ENCODE assay signal across 9 mouse cellular contexts in the genomic region with DNA sequence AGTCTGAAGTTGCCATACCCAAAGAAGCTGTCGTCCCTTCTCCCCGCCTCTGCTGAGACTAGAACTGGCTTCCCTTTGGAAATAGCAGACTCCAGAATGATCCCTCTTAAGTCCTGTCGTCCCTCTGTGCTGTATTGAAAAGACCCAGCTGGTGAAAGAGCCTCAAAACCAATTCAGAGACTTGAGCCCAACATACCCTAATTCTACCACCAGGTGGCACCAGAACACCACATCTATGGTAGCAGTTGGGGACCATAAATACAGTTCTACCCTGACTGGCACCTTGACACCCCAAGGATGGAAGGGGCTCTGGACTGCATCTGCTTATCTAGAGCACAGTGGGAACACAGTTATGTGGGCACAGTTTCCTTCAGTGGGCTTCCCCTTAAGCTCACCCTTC. TPM values are rescaled to one million over a fixed set of nuclear protein-coding genes. Genes with fewer than 3 reads are reported as not detected.
DNase-seq lines count a peak whose midpoint lies in the region; ATAC-seq and TF ChIP-seq lines count a peak whose summit lies in the region.
"Had no signal": no experiment of that assay in that cellular context is flagged by ENCODE, and none has a peak within 500 bp of the region (broad histone marks: within the 10 kb centered on the region; RNA-seq: fewer than 3 reads in every experiment).

No protein-coding gene starts in this region.

- no peak overlapping the region for H3K27ac ChIP-seq in heart, postnatal 0 days (ENCODE audit: low read depth)

- DNase-seq in adipocyte (ENCODE audit: low spot score): peak; percentile 84
- DNase-seq in embryo, embryonic 9.5 days (ENCODE audit: extremely low spot score): peak; percentile 78
- peak; percentile 69 for DNase-seq in heart, postnatal 0 days (ENCODE audit: low spot score)
- DNase-seq in kidney, postnatal 25 days: peak; percentile 64 to 84
- DNase-seq in lung, adult 18-20 months: peak; percentile 53 to 70
- DNase-seq in thymus, postnatal 25 days: peak; percentile 62

- no peak for TF ChIP-seq EP300 in heart, postnatal 0 days (IDR thresholded peaks at IDR 0.05; ENCODE audit: low read depth)

- no peaks in the 10 kb centered on the region for H3K4me1 ChIP-seq in heart, postnatal 0 days (ENCODE audit: control insufficient read depth, insufficient read depth)

- no peaks in the 10 kb centered on the region for H3K36me3 ChIP-seq in heart, postnatal 0 days (replicated peaks; ENCODE audit: control insufficient read depth, insufficient read depth, low read length)

- H3K9ac ChIP-seq in heart, postnatal 0 days (replicated peaks; ENCODE audit: low read depth, low read length): no peak overlapping the region

- WGBS in heart, postnatal 0 days: 2% methylated on average over 3 of the region's 3 CpGs

- H3K4me2 ChIP-seq in heart, postnatal 0 days (ENCODE audit: low read depth, low read length): no peak overlapping the region

- H3K27me3 ChIP-seq in heart, postnatal 0 days (ENCODE audit: control insufficient read depth, insufficient read depth, low read length): peaks cover 34% of the 10 kb centered on the region

- TF ChIP-seq CTCF in heart, postnatal 0 days (IDR thresholded peaks at IDR 0.05; ENCODE audit: low read depth): peak; percentile 93

- peak; percentile 37 for ATAC-seq in CD4-positive, CD25-positive, alpha-beta regulatory T cell, adult 4 months
- ATAC-seq in heart, postnatal 0 days (ENCODE audit: insufficient read depth, low read depth): peak; percentile 39; the same call in 1 of the 2 replicates
- peak; percentile 39; the same call in 1 of the 2 replicates for ATAC-seq in neutrophil, adult 5-6 weeks (ENCODE audit: extremely low read depth, insufficient number of reproducible peaks, low FRiP score, poor library complexity, severe bottlenecking)

- H3K4me3 ChIP-seq in heart, postnatal 0 days (ENCODE audit: low read depth, low read length): no peak overlapping the region

- H3K9me3 ChIP-seq in heart, postnatal 0 days (replicated peaks; ENCODE audit: control insufficient read depth, low read length): no peaks in the 10 kb centered on the region

RNA-seq across cellular contexts. Expression of a gene that starts 7.6 kb away (rescaled TPM):
- polyA plus RNA-seq in CD4-positive, CD25-positive, alpha-beta regulatory T cell, adult 4 months (2017; shearing (Covaris generic)): not detected
- total RNA-seq in heart, postnatal 0 days (2014; rRNA removed; ENCODE audit: low replicate concordance): 1.9 TPM in 1 of 2 replicates, not detected in the other
- 0.08 and 0.18 TPM in 2 replicates for polyA plus RNA-seq in heart, postnatal 0 days (2015; fragmentation: Nextera tagmentation; extraction: Ambion mirVana)
- total RNA-seq in neutrophil, adult 5-6 weeks (2017): 0.47 TPM in 1 of 2 replicates, not detected in the other

RNA-seq across cellular contexts. Expression of a gene that starts 33.0 kb away (rescaled TPM):
- 1 to 10 TPM in 1 of 2 experiments, under 1 TPM in 1; 0.31 to 1.4 TPM for polyA plus RNA-seq in CD4-positive, CD25-positive, alpha-beta regulatory T cell, adult 4 months (2017; shearing (Covaris generic))
- 0.19 TPM in 1 of 2 replicates, not detected in the other for total RNA-seq in heart, postnatal 0 days (2014; rRNA removed; ENCODE audit: low replicate concordance)
- 0.14 TPM in 2 replicates for polyA plus RNA-seq in heart, postnatal 0 days (2015; fragmentation: Nextera tagmentation; extraction: Ambion mirVana)
- 2.0 and 2.8 TPM in 2 replicates for total RNA-seq in neutrophil, adult 5-6 weeks (2017)
- polyA plus RNA-seq: heart, embryonic 14.5 days had no signal
